Mouse (Mus musculus) hindbrain, embryonic 10.5 days (tissue): ENCODE results near the gene Ifna13. TPM values are rescaled to one million over a fixed set of nuclear protein-coding genes. Genes with fewer than 3 reads are reported as not detected.

ENCODE experiments used
- DNase-seq: peaks from one replicate; pipeline ENCODE4 v3.0.0-alpha.2; 2017; ENCODE audit warnings: low spot score
- H3K27ac ChIP-seq: fragments of 300-500 bp; sonication (generic); 2 replicates; pipeline ENCODE4 v1.5.1; 2016; ENCODE audit warnings: mild to moderate bottlenecking, moderate library complexity
- H3K27me3 ChIP-seq: fragments of 300-500 bp; sonication (generic); 2 replicates; pipeline ENCODE4 v1.6.1; 2016; ENCODE audit warnings: mild to moderate bottlenecking; ENCODE audit not compliant: poor library complexity, insufficient read depth, severe bottlenecking
- H3K36me3 ChIP-seq: fragments of 300-500 bp; sonication (generic); 2 replicates; pipeline ENCODE4 v1.6.1; 2016; ENCODE audit warnings: mild to moderate bottlenecking, moderate library complexity
- H3K4me1 ChIP-seq: fragments of 300-500 bp; sonication (generic); replicated peaks from 2 replicates; pipeline ENCODE4 v1.6.1; 2016; ENCODE audit warnings: mild to moderate bottlenecking
- H3K4me3 ChIP-seq: fragments of 300-500 bp; sonication (generic); 2 replicates; pipeline ENCODE4 v1.5.1; 2016; ENCODE audit warnings: mild to moderate bottlenecking, moderate library complexity
- H3K9me3 ChIP-seq: fragments of 300-500 bp; sonication (generic); 2 replicates; pipeline ENCODE4 v1.6.1; 2016; ENCODE audit warnings: mild to moderate bottlenecking, moderate library complexity
- WGBS: fragments of 180-500 bp; shearing (Covaris S2); methylation state at CpG from one replicate; pipeline ENCODE4 v1.1.7; 2016; 5-methylcytosine and 5-hydroxymethylcytosine counted together
- polyA plus RNA-seq: library from polyadenylated mRNA; unstranded; fragments of >200 nt; fragmentation: Nextera tagmentation; extraction: Ambion mirVana; gene quantifications from 2 replicates; pipeline ENCODE4 v1.2.1, GENCODE M21; 2016

The Ifna13 gene
- polyA plus RNA-seq, 1 experiment from 2014 or later = not detected

- WGBS = 89% methylated on average over 4 of the region's 4 CpGs
- DNase-seq = no peak
- Histone ChIP-seq H3K27ac (no peak within 1 kb of the TSS), H3K9me3 (no peaks in the 10 kb centered on the region), H3K4me3 (no peak within 1 kb of the TSS), H3K36me3 (no peaks in the 10 kb centered on the region), H3K4me1 (no peaks in the 10 kb centered on the region), H3K27me3 (no peaks in the 10 kb centered on the region)
These were observed 9.9 kb downstream of the Ifna13 start, which contains the start of gene C87499 for GRCm38 (mm10) chr4:88634311-88634710. Gene C87499, minus strand, starts transcription at chr4:88634411.

- no peaks in the 10 kb centered on the region for H3K36me3 ChIP-seq
- H3K27ac ChIP-seq = no peak within 1 kb of the TSS
- H3K4me1 ChIP-seq = no peaks in the 10 kb centered on the region
- no peak for DNase-seq
- no peaks in the 10 kb centered on the region for H3K27me3 ChIP-seq
- no peaks in the 10 kb centered on the region for H3K9me3 ChIP-seq
- no peak within 1 kb of the TSS for H3K4me3 ChIP-seq
These were observed 41.0 kb downstream of the Ifna13 start, which contains the start of gene Ifna12 for GRCm38 (mm10) chr4:88603276-88603675. Gene Ifna12, minus strand, starts transcription at chr4:88603376.

Other genes with a start within 250 kb of the Ifna13 start
- gene Hacd4, start 205.5 kb downstream of the Ifna13 start, polyA plus RNA-seq = 3.1 and 4.6 TPM in 2 replicates
- not detected in 2 replicates for gene Ifnb1, start 121.7 kb downstream of the Ifna13 start, polyA plus RNA-seq
- not detected in 2 replicates for gene Ifna15, start 86.2 kb downstream of the Ifna13 start, polyA plus RNA-seq
- gene Ifna14, start 72.7 kb downstream of the Ifna13 start, polyA plus RNA-seq = not detected in 2 replicates
- not detected in 2 replicates for gene Ifna9, start 52.1 kb downstream of the Ifna13 start, polyA plus RNA-seq
- gene Ifna12, start 41.1 kb downstream of the Ifna13 start, polyA plus RNA-seq = not detected in 2 replicates
- gene C87499, start 10.0 kb downstream of the Ifna13 start, polyA plus RNA-seq = not detected in 2 replicates
- gene Ifna16, start 32.5 kb upstream of the Ifna13 start, polyA plus RNA-seq = not detected in 2 replicates
- gene Ifna2, start 39.5 kb upstream of the Ifna13 start, polyA plus RNA-seq = not detected in 2 replicates
- gene Ifnab, start 46.9 kb upstream of the Ifna13 start, polyA plus RNA-seq = not detected in 2 replicates
- 0.68 and 1.3 TPM in 2 replicates for gene Gm26566, start 77.3 kb upstream of the Ifna13 start, polyA plus RNA-seq
- gene Klhl9, start 78.0 kb upstream of the Ifna13 start, polyA plus RNA-seq = 74.4 and 90.5 TPM in 2 replicates
- not detected in 2 replicates for gene Gm13271, start 110.4 kb upstream of the Ifna13 start, polyA plus RNA-seq
- gene Gm13283, start 115.7 kb upstream of the Ifna13 start, polyA plus RNA-seq = 0.34 TPM in 1 of 2 replicates, not detected in the other
- gene Gm13290, start 129.4 kb upstream of the Ifna13 start, polyA plus RNA-seq = 0.22 TPM in 1 of 2 replicates, not detected in the other
- not detected in 2 replicates for gene Gm13289, start 132.5 kb upstream of the Ifna13 start, polyA plus RNA-seq
- not detected in 2 replicates for gene Gm13272, start 135.4 kb upstream of the Ifna13 start, polyA plus RNA-seq
- 0.31 TPM in 1 of 2 replicates, not detected in the other for gene Ifnz, start 137.7 kb upstream of the Ifna13 start, polyA plus RNA-seq
- gene Gm13276, start 141.2 kb upstream of the Ifna13 start, polyA plus RNA-seq = not detected in 2 replicates
- gene Gm13277, start 144.2 kb upstream of the Ifna13 start, polyA plus RNA-seq = not detected in 2 replicates
- gene Gm13278, start 147.1 kb upstream of the Ifna13 start, polyA plus RNA-seq = not detected in 2 replicates
- not detected in 2 replicates for gene Gm13275, start 150.0 kb upstream of the Ifna13 start, polyA plus RNA-seq
- gene Gm13279, start 152.9 kb upstream of the Ifna13 start, polyA plus RNA-seq = not detected in 2 replicates
- gene Gm13285, start 155.2 kb upstream of the Ifna13 start, polyA plus RNA-seq = 0.10 and 0.40 TPM in 2 replicates
- gene Gm13287, start 158.8 kb upstream of the Ifna13 start, polyA plus RNA-seq = not detected in 2 replicates
- gene Gm13288, start 161.1 kb upstream of the Ifna13 start, polyA plus RNA-seq = not detected in 2 replicates
- not detected in 2 replicates for gene Ifna7, start 171.8 kb upstream of the Ifna13 start, polyA plus RNA-seq
- gene Ifna11, start 175.5 kb upstream of the Ifna13 start, polyA plus RNA-seq = not detected in 2 replicates
- not detected in 2 replicates for gene Ifna6, start 183.0 kb upstream of the Ifna13 start, polyA plus RNA-seq
- not detected in 2 replicates for gene Ifna5, start 191.1 kb upstream of the Ifna13 start, polyA plus RNA-seq
- gene Ifna4, start 197.4 kb upstream of the Ifna13 start, polyA plus RNA-seq = not detected in 2 replicates
- gene Ifna1, start 205.6 kb upstream of the Ifna13 start, polyA plus RNA-seq = not detected in 2 replicates
- not detected in 2 replicates for gene Ifne, start 235.7 kb upstream of the Ifna13 start, polyA plus RNA-seq